Mouse (Mus musculus) c-Kit-positive CD71-positive TER-119-negative erythroid progenitor cells, embryonic 14.5 days (primary cell): ENCODE measurements around the gene Inf2.

Experiments used
- DNase-seq: peaks from one replicate; pipeline ENCODE4 v3.0.0-alpha.2; 2013; ENCODE audit warnings: low read depth

The Inf2 gene

DNA sequence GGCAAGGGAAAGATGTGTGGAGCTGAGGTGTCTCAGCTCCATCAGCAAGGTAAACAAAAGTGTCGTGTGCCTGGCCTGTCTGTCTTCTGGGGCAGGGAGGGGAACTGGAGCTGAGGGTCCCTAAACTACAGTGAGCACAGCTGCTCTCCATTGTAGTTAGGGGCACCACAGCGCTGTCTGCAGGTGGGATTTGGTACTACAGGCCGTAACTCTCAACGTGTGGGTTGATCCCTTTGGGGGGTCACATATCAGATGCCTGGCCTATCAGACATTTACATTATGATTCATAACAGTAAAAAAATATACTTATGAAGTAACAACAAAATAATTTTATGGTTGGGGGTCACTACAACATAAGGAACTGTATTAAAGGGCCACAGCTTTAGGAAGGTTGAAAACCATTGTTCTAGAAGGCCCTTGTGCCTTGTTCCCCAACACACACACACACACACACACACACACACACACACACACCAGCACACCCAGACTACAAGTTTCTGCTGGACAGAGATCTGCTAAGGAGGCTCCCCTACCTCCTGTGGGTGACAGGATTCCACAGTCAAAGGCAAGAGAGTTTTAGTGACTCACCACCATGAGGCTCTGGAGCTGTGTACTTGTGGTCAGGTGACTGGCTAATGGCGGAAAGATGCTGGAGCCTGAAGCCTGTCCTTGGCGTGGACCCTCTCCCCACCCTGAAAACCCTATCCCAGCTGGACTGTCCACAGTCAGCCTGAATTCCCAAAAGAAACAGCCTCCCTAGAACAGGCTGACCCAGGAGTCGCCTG, 38.7 kb downstream of the Inf2 start:
- DNase-seq, result no peak

DNA sequence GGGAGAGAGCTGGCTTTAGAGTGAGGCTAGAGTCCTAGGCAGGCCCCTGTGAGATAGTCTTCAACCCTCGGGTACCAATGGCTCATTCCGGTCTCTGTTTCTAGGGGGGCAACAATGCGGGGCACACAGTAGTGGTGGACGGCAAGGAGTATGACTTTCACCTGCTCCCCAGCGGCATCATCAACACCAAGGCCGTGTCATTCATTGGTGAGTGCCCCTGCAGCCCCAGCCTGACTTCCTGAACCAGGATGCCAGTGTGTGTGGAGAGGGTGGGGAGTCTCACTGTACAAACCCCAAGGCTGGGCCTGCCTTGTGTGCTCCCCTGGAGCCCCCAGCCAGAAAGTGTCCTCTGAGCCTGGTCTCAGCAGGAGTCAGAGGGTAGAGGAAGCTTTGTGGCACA, 39.6 kb downstream of the Inf2 start:
- DNase-seq, result no peak

DNA sequence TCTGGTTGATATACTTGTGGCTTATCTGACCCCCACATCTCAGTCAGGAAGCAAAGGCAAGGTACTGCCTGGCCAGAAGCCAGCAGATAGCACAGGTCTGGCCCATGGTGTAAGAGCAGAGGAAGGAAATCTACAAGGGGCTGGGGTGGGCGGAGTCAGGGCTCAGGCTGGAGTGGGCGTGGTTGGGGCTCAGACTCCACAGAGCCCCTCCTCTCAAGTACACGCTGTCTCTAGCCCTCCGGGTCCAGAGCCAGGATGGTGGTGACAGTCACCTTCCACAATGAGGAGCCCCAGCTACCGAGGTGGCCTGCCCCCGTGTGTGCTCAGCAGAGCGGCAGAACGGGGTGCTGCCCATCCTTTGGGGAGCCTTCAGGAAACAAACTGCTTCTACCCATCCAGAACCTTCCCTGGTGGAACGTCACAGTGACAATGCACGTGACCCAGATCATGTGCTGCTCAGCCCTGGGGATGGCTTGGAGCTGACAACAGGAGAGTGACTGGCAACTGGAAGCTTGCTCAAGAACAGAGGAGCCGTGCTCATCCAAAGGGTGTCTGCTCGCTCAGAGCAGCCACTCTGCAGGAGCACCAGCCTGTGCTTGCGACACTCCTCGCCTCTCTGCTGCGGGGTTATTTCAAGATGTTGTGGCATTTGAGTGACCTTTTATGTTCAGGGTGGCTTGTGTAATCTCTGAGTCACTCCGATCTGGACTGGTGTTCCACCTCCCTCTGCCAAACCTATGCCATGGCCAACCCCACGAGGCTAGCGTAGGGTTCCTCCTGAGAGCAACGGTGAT, 40.5 kb downstream of the Inf2 start:
- no peak for DNase-seq

DNA sequence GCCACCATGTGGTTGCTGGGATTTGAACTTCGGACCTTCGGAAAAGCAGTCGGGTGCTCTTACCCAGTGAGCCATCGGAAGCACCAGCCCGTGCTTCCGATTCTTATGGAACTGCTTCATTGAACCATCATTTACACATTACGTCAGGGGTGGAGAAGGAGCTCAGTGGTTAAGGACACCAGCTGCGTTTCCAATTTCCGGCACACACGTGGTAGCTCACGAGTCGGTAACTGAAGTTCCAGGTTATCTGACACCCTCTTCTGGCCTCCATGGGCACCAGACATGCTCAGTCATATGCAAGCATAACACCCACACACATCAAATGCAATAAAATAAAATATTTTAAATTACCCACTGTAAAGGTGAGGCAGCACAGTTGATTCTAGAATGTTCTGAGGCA, 41.4 kb downstream of the Inf2 start:
- no peak for DNase-seq

DNA sequence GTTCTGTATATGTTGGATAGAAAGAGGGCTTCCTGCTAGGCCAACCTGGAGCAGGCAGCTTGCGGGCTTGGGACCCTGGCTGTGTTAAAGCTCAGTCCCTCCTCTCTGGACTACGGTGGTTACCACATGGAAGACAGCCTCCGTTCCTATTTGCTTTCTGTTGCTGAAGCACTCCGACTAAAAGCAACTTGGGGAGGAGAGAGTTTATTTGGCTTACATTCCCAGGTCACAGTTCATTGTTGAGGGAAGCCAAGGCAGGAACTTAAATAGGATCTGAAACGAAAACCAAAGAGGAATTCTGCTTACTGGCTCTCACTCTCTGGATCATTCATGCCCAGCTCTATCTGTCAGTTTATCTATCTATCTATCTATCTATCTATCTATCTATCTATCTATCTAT, 42.2 kb downstream of the Inf2 start:
- DNase-seq, result no peak

DNA sequence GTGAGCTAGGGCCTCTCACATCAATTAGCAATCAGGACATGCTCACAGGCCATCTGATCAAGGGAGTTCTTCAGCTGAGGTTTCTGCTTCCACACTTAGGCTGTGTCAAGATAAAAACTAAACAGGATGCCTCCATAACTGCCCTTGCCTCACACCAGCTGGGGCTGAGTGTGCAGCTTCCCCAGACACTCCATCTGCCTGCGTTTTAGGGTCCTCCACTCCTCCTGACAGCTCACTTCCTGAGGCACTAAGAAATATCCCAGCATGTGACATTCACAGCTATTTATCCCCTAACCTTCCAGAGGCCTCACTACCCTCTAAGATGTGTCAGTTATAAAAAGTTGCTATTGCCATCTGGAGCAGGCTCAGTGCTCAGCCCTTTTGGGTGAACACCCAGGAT, 42.9 kb downstream of the Inf2 start:
- no peak for DNase-seq

DNA sequence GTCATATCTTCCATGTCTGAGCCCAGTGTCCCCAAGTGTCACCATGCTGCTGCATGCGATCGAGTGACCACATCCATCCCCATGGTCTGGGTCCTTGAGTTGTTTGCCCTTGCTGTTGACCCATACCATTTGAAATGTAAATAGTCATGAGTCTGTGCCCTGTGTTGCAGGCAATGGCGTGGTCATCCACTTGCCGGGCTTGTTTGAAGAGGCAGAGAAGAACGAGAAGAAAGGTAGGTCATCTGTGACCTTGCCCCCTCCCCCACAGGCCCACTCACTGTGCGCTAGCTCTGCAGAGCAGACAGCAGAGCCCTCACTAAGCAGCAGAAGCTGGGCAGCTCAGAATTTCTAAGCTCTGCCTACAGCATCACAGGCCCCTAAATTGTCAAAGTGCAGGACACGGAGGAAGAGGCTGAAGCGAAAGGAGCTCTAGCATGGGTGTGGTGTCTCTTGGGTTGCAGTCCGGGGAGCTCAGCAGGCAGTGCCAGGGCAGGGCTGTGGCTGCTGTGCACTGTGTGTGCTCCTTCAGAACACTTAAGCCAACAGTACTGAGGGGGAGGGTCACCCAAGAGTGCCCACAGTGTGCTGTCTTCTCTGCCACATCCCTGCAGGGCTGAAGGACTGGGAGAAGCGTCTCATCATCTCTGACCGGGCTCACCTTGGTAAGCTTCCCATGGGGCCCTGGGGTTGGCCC, 43.6 kb downstream of the Inf2 start:
- DNase-seq, result no peak

DNA sequence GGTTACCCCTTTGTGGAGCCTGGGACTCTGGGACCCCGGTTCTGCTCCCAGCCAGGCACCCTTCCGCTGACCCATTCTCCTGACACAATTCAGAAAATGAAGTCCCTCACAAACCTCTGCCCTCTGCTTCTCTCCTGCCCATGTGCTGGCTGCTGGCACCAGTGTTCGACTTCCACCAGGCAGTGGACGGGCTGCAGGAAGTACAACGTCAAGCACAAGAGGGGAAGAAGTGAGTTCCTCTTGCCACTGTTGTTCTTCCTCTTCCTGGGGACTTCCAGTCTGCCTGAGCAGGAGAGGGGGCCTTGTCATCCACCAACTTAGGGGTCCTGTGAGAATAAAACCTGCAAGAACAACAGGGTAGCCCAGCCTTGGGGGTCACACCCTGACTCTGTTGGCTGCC, 44.3 kb downstream of the Inf2 start:
- no peak for DNase-seq

DNA sequence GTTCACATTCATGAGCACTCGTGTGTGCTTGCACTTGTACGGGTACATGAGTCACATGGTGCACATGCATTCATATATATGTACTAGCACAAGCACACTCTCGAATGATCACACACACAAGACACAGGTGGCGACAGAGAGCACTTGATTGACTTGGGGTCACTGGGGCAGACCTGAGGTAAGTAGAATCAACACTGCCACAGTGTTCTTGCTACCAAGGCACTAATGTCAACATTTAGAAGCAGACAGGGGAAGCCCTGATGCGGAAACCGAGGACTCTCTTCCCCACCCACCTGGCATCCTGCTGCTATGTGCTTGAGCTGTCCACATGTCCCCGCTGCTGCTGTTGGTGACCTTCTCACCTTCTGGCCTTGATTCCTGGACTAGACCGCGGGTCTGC, 45.1 kb downstream of the Inf2 start:
- no peak for DNase-seq

DNA sequence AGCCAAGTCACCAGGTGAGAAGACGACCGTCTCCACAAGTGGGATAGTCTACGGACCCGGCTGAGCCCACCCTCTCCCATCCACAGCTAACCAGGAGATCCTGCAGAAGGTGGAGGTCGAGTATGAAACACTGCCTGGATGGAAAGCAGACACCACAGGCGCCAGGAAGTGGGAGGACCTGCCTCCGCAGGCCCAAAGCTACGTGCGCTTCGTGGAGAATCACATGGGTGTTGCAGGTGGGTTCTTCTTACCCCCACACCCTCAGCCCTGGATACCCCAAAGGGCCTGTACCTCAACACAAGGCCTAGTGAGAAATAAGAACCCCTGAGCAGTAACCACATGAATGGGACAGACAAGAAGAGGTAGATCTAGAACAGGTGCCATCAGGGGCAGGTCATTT, 50.9 kb downstream of the Inf2 start:
- no peak for DNase-seq

DNA sequence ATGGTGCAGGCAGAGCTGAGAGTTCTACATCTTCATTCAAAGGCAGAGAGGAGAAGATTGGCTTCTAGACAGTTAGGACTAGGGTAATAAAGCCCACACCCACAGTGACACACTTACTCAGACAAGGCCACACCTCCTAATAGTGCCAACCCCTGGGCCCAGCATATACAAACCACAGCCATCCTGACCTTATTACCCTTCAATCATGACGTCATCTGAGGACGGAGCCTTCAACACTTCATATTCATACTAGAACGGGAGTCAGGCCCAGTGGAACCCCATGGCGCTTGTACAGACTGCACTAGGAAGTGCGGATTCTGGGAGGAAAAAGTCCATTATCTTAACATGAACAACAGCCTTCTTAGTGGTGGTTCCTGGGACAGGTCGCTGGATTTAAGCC, 54.5 kb downstream of the Inf2 start:
- no peak for DNase-seq

DNA sequence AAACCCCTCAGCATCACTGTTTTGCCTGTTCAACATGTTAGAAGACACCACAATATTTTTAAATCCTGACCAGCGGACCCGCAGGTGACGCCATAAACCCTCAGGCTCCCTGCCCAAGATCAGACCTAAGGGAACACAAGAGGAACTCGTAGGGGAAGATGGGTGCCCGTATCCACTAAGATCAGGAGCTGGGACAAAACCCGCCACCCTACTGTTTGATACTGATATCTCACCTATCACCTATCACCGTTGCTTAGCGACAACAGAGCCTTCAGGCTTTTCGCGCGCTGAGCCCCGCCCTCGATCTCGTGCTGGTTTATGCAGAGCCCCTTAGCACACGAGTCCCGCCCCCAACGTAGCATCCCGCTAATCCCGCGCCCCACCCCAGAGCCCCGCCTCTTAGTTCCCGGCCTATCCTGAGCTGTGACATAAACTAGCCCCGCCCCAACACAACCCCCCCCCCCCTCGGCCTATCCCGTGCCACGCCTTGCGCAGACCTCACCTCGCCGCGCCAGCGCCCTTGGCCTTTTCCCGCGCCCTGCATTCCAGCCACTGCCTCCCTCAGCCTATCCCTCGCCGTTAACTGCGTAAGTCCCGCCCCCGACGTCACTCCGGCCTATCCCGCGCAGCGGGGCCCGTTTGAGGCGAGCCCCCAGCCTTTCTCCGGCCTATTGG, 55.7 kb downstream of the Inf2 start, which contains the start of gene Siva1:
Siva1 (plus strand) TSS at position 500 of the 675 bp plus-strand sequence.
- peak; percentile 95 for DNase-seq

DNA sequence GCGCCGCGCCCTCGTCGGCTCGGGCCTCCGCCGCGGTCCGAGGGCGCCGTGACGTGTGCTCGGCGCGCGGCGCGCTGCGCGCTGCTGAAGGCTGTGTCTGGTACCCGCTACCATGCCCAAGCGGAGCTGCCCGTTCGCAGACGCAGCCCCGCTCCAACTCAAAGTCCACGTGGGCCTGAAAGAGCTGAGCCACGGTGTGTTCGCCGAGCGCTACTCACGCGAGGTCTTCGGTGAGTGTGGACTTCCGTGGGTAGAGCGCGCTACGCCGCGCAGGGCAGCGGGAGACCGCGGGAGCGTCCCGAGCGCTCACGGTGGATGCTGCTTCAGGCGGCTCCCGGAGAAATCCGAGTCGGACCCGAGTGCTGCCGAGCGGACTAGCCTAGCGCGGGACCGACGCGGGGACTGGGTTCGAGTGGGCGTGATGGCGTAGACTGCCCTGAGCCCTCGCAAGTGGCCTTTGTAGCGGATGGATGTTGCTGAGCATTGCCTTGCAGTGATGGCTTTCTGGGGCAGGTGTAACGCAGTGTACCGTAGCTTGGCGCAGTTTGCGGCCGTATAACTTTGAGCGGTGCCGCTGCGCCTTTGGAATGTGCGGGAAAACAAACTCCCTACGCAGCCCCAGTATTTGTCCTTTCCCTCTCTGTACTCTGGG, 56.4 kb downstream of the Inf2 start:
- DNase-seq, result no peak

DNA sequence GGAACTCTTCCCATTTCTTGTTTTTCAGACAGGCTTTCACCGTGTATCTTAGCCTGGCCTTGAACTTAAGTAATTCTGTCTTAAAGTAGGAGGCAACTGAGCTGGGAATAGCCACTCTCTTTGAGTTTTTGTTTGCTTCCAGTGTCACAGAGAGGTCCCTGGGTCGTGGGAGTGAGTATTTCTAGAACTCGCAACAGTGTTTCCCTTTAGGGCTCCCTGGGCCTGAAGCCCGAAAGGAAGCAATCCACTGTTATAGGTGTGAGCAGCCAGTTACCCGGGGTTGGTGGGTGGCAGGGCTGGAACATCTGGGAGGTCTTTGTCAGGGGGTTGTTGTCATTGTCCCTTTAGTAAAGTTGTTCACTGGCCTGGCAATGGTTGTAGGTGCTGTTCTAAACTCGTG, 57.6 kb downstream of the Inf2 start:
- no peak for DNase-seq

DNA sequence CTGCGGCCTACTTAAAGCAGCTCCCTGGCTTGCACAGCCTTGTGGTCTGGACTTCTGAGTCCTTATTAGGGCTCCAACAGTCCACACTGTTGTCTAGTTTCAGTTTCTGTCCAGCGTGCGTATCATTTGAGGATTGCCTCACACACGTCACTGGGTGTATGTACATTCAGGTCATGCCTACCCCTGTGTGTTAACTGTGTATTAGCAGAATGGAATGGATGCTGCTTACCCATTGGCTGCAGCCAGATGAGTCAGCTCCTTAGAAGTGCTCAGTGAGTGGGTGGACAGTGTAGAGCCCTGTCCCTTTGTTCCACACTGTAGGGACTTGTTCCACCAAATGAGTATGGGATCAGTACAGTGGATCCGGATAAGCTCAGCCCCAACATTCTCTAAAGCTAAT, 59.5 kb downstream of the Inf2 start:
- no peak for DNase-seq

DNA sequence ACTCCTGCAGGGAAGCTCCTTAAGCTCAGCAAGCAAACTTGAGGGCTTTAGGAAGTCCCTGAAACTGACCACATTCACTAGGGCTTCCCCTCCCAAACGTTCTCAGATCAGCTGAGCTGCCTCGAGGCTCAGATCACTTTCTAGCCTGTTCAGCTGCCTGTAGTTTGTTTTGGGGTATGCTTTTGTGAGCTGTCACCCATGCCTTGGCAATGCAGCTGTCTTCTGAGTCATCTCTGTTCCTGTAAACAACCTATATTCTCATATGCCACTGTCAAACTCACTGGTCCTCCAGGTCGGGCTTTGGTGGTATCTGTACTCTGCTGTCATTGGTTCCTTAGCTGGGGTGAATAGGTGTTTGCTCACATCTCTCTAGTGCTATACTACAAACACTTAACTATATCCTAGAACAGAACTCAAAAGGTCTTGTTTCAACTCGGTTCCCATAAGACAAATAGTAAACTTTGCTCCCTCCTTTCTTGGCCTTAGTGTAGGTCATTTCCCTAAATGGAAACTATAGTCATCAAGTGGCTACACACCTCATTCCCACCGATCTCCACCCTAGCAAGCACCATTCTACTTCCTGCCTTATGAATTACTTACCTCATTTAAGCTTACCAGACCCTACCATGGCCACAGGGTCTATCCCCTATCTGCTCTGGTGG, 63.3 kb downstream of the Inf2 start:
- DNase-seq, result no peak

DNA sequence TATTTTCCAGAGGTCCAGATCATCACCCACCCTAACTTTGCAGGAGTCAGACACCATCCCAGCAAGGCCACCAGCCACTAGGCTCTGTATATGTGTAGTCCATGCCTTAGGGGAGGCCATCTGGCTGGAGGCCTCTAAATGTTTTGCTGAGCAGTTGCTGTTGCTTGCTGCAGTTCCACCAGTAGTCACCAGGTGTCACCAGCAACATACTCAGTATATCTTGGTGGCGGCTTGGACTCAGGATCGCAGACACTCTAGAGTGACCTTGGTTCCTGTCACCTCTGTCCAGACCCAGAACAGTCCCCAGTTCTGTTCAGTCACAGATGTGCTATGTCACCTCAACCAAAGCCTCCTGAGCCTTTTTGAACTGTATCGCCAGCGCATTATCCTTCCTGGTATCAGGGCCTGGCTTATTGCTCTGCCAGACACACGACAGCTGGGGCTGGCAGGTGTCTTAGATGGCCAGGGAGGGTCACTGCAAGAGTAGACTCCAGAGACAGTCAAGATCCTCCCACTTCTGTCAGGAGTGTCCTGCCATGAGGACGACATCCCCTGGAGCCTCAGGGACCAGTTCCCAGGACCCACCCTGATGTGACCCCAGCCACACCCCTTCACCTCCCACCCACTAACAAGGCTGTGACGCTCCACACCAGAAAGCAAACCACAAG, 64.7 kb downstream of the Inf2 start:
- peak; percentile 80 for DNase-seq

DNA sequence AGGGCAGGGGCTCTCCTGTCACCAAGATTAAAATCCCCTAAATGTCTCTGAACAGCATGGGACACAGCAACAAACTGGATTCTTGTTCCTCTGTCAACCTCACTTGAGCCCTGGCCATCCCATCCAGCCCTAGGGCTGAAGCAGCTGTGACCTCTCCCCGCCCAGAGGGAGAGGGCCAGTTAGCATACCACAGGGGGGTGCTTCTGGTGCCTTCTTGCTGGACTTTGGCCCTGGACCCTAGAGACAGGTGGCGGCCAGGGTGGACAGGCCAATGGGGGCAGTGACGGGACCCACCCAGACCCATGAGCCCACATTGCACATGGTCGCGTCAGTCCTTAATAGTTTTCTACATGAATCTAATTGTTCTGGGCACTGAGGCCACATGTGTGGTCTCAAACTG, 65.5 kb downstream of the Inf2 start:
- DNase-seq, result no peak

DNA sequence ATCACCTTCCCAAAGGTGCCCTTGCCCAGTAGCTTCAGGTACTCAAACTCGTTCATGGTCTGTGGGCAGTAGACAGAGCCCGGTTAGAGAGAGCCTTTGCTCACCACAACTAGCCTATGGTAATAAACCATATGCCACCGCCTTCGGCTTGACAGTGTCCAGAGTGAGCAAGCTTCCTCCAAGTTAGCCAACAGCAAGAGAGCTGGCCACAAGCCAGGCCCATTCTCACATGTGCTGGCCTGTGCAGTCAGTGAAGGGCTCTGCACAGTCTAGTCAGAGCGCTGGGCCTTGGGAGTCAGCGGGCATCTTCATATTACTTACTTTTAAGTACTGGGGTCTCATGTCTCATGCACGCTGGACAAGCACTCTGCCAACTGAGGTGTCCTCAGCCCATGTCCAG, 70.0 kb downstream of the Inf2 start:
- no peak for DNase-seq

DNA sequence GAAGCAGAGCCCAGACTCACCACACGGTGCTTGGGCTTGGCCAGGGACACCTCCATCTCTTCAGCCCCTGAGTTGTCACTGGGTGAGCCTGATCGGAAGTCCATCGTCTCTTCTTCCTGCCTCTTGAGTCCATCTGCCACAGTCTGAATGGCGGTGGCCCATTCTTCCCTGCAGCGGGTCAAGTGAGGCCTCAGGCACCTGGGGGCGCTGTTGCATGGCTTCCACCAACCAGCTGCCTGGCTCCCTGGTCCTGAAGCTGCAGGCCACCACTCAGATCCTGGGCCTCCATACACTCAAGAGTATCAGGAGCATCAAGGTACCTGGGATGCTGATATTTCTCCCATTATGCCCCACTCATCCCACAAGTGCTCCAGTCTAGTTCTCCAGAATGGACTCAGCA, 70.5 kb downstream of the Inf2 start:
- DNase-seq, result no peak
